Mouse (Mus musculus): ENCODE measurements around the gene Apol6. TPM values are rescaled to one million over a fixed set of nuclear protein-coding genes. Genes with fewer than 3 reads are reported as not detected.

Apol6 gene
- polyA plus RNA-seq, 2 experiments: 0.25 to 0.40 TPM

- DNase-seq (ENCODE audit: low read depth in 3 of 3, low spot score in 3 of 3) (no peak), ATAC-seq (ENCODE audit: insufficient read depth) (no peak)
- Histone ChIP-seq H3K4me3 (ENCODE audit: insufficient read depth in 1 of 2, low read depth in 2 of 2, low read length in 2 of 2) (no peak overlapping the region), H3K27me3 (ENCODE audit: control insufficient read depth, insufficient read depth, low read length) (no peaks in the 10 kb centered on the region), H3K4me2 (ENCODE audit: low read depth) (no peak overlapping the region), H3K4me1 (replicated peaks; ENCODE audit: control insufficient read depth in 2 of 2, insufficient read depth in 2 of 2, low read length in 1 of 2) (no peaks in the 10 kb centered on the region), H3K36me3 (replicated peaks; ENCODE audit: control insufficient read depth, insufficient read depth, low read depth) (no peaks in the 10 kb centered on the region), H3K9me3 (ENCODE audit: control insufficient read depth, low read length) (no peaks in the 10 kb centered on the region), H3K27ac (no peak overlapping the region), H3K9ac (replicated peaks) (no peak overlapping the region)
- TF ChIP-seq CTCF (IDR thresholded peaks at IDR 0.05; ENCODE audit: low read depth): no peak
- TF ChIP-seq EP300 (IDR thresholded peaks at IDR 0.05; ENCODE audit: low read depth): no peak
- 52% methylated on average over 4 of the region's 4 CpGs for WGBS (ENCODE audit: insufficient replicate concordance)
These were observed 22.7 kb upstream of the Apol6 start for GRCm38 (mm10) chr15:77021851-77022250.

DNA sequence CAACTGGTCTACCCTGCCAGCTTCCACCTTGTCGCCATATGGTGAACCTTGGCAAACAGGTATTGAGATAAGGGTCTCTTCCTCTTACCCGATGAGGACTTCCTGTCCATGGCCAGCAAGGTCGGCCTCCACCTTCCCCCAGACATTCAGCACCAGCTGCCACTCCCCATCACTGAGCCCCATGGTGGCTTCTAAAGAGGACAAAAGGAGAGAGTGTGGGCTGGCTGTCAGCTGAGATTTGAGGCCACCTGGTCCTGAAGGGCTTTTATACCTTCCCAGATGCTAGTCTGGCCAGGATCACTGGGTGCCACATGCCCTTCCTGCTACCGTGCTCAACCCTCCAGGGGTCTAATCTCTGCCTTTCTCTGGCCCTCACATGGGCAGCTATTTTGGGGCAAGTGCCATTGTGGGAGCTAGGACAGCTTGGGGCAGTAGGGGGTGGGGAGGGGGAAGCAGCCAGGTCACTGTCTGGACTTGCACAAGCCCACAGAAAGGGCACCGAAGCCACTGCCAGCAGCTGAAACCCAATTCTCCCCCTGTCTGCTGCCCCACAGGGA lies 22.1 kb upstream of the Apol6 start:
- Histone ChIP-seq H3K4me3 (ENCODE audit: insufficient read depth in 1 of 2, low read depth in 2 of 2, low read length in 2 of 2) (no peak overlapping the region), H3K27ac (no peak overlapping the region), H3K9ac (replicated peaks) (no peak overlapping the region), H3K4me2 (ENCODE audit: low read depth) (no peak overlapping the region), H3K27me3 (ENCODE audit: control insufficient read depth, insufficient read depth, low read length) (no peaks in the 10 kb centered on the region), H3K4me1 (replicated peaks; ENCODE audit: control insufficient read depth in 2 of 2, insufficient read depth in 2 of 2, low read length in 1 of 2) (no peaks in the 10 kb centered on the region), H3K36me3 (replicated peaks; ENCODE audit: control insufficient read depth, insufficient read depth, low read depth) (no peaks in the 10 kb centered on the region), H3K9me3 (ENCODE audit: control insufficient read depth, low read length) (no peaks in the 10 kb centered on the region)
- DNase-seq (ENCODE audit: low read depth in 3 of 3, low spot score in 3 of 3): no peak
- no peak for ATAC-seq (ENCODE audit: insufficient read depth)
- 41% methylated on average over 5 of the region's 5 CpGs for WGBS (ENCODE audit: insufficient replicate concordance)
- TF ChIP-seq CTCF (IDR thresholded peaks at IDR 0.05; ENCODE audit: low read depth) (no peak), EP300 (IDR thresholded peaks at IDR 0.05; ENCODE audit: low read depth) (no peak)

DNA sequence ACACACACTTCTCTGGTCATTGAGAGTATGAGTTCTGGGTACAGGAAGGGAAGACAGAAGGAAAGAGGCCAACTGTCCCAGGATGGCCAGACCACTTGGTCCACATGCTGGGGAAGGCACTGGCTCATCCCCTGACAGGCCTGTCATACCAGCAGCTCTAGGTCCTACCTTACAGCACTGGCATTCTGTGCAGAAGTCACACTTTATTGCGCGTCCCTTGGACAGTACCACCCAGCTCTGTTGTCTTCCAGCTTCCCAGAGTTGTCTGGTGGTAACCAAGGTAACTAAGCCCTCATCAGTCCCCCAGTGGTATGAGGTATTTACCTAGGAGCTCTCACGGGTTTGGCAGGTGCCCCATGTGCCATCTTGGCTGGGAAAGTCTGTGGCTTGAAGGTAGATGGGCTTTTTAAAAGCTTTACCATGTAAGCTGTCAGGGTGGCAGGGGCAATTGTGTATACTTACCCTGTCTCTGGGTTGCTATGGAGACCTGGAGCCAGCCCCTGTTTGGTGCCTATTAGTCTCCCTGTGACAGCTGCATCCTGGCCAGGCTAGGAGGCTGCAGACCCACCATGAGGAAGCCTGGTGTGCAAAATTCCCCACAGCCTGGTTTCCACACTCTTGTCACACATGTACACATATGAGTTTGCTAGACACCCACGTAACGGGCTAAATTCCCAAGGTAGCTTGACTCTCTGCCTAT lies 18.5 kb upstream of the Apol6 start:
- no peak overlapping the region for H3K27ac ChIP-seq
- no peaks in the 10 kb centered on the region for H3K9me3 ChIP-seq (ENCODE audit: control insufficient read depth, low read length)
- WGBS (ENCODE audit: insufficient replicate concordance): 53% methylated on average over 5 of the region's 5 CpGs
- DNase-seq (ENCODE audit: low read depth in 3 of 3, low spot score in 3 of 3): no peak
- no peak for ATAC-seq (ENCODE audit: insufficient read depth)
- H3K36me3 ChIP-seq (replicated peaks; ENCODE audit: control insufficient read depth, insufficient read depth, low read depth): no peaks in the 10 kb centered on the region
- no peak overlapping the region for H3K9ac ChIP-seq (replicated peaks)
- no peak overlapping the region for H3K4me3 ChIP-seq (ENCODE audit: insufficient read depth in 1 of 2, low read depth in 2 of 2, low read length in 2 of 2)
- H3K4me1 ChIP-seq (replicated peaks; ENCODE audit: control insufficient read depth in 2 of 2, insufficient read depth in 2 of 2, low read length in 1 of 2): no peaks in the 10 kb centered on the region
- H3K4me2 ChIP-seq (ENCODE audit: low read depth): no peak overlapping the region
- no peaks in the 10 kb centered on the region for H3K27me3 ChIP-seq (ENCODE audit: control insufficient read depth, insufficient read depth, low read length)
- no peak for TF ChIP-seq EP300 (IDR thresholded peaks at IDR 0.05; ENCODE audit: low read depth)
- no peak for TF ChIP-seq CTCF (IDR thresholded peaks at IDR 0.05; ENCODE audit: low read depth)

DNA sequence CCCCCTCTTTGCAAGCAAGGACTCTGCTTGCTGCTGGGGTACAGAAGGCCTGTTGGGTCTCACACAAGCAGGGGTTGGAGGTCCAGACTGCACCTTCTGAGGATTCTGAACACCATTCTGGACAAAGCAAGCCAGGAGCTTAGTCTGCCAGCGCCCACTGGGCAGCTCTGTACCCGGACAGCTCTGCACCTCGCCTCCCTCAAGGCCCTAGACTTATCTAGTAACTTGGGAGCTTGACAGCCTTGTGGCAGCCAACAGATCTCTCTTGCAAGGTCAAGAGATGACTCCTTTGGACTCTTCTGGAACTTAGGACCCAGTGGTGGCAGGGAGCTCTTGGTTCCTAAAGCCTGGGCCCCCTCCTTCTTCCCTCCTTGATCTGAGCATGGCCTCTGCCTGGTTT lies 17.4 kb upstream of the Apol6 start:
- no peak overlapping the region for H3K9ac ChIP-seq (replicated peaks)
- no peak overlapping the region for H3K27ac ChIP-seq
- H3K4me3 ChIP-seq (ENCODE audit: insufficient read depth in 1 of 2, low read depth in 2 of 2, low read length in 2 of 2): no peak overlapping the region
- ATAC-seq (ENCODE audit: insufficient read depth): no peak
- H3K4me2 ChIP-seq (ENCODE audit: low read depth): no peak overlapping the region
- 46% methylated on average over 3 of the region's 3 CpGs for WGBS (ENCODE audit: insufficient replicate concordance)
- no peak for DNase-seq (ENCODE audit: low read depth in 3 of 3, low spot score in 3 of 3)
- no peaks in the 10 kb centered on the region for H3K36me3 ChIP-seq (replicated peaks; ENCODE audit: control insufficient read depth, insufficient read depth, low read depth)
- H3K4me1 ChIP-seq (replicated peaks; ENCODE audit: control insufficient read depth in 2 of 2, insufficient read depth in 2 of 2, low read length in 1 of 2): no peaks in the 10 kb centered on the region
- TF ChIP-seq CTCF (IDR thresholded peaks at IDR 0.05; ENCODE audit: low read depth): no peak
- no peaks in the 10 kb centered on the region for H3K27me3 ChIP-seq (ENCODE audit: control insufficient read depth, insufficient read depth, low read length)
- no peaks in the 10 kb centered on the region for H3K9me3 ChIP-seq (ENCODE audit: control insufficient read depth, low read length)

- ATAC-seq (ENCODE audit: insufficient read depth): no peak
- Histone ChIP-seq H3K36me3 (replicated peaks; ENCODE audit: control insufficient read depth, insufficient read depth, low read depth) (no peaks in the 10 kb centered on the region), H3K9me3 (ENCODE audit: control insufficient read depth, low read length) (no peaks in the 10 kb centered on the region), H3K4me3 (ENCODE audit: insufficient read depth in 1 of 2, low read depth in 2 of 2, low read length in 2 of 2) (no peak overlapping the region), H3K27ac (no peak overlapping the region), H3K4me2 (ENCODE audit: low read depth) (no peak overlapping the region), H3K27me3 (ENCODE audit: control insufficient read depth, insufficient read depth, low read length) (no peaks in the 10 kb centered on the region), H3K9ac (replicated peaks) (no peak overlapping the region), H3K4me1 (replicated peaks; ENCODE audit: control insufficient read depth in 2 of 2, insufficient read depth in 2 of 2, low read length in 1 of 2) (no peaks in the 10 kb centered on the region)
- no peak for TF ChIP-seq CTCF (IDR thresholded peaks at IDR 0.05; ENCODE audit: low read depth)
- TF ChIP-seq EP300 (IDR thresholded peaks at IDR 0.05; ENCODE audit: low read depth): no peak
- 56% methylated on average over 6 of the region's 6 CpGs for WGBS (ENCODE audit: insufficient replicate concordance)
- no peak for DNase-seq (ENCODE audit: low read depth in 3 of 3, low spot score in 3 of 3)
These were observed 16.9 kb upstream of the Apol6 start for GRCm38 (mm10) chr15:77027675-77028074.
